Mouse (Mus musculus) heart, adult 9 months (tissue): ENCODE measurements around the gene Slc24a4.

Source experiments
- DNase-seq, 2 experiments: peaks; one replicate each; pipeline ENCODE4 v3.0.0; 2022; ENCODE audit warnings: low spot score in 2 of 2

Slc24a4 gene

GRCm38 (mm10) chr12:102308001-102308456, 179.5 kb downstream of the Slc24a4 start:
- peak in 1 of 2 experiments; percentile 66 for DNase-seq

GRCm38 (mm10) chr12:102308457-102309011, 180.0 kb downstream of the Slc24a4 start:
- DNase-seq = peak in 1 of 2 experiments; percentile 58

GRCm38 (mm10) chr12:102309099-102309799, 180.7 kb downstream of the Slc24a4 start:
- DNase-seq = no peak

GRCm38 (mm10) chr12:102309800-102310195, 181.3 kb downstream of the Slc24a4 start:
- no peak for DNase-seq

- DNase-seq = no peak
Measured at GRCm38 (mm10) chr12:102310261-102310660, 181.7 kb downstream of the Slc24a4 start.

- peak in 1 of 2 experiments; percentile 38 for DNase-seq
Measured at GRCm38 (mm10) chr12:102311454-102311853, 182.9 kb downstream of the Slc24a4 start.
